Mouse (Mus musculus) MEL (cell line): ENCODE results near the gene Scn4b. TPM values are rescaled to one million over a fixed set of nuclear protein-coding genes. Genes with fewer than 3 reads are reported as not detected.

ENCODE experiments used
- DNase-seq: peaks from one replicate; pipeline ENCODE4 v3.0.0; 2011; ENCODE audit warnings: low read depth, low spot score
- H3K27ac ChIP-seq: 2 replicates; pipeline ENCODE4 v1.5.1; 2012; ENCODE audit warnings: low read depth, mild to moderate bottlenecking, control low read depth, low read length, moderate library complexity; ENCODE audit not compliant: control insufficient read depth
- H3K27me3 ChIP-seq, 2 experiments: fragments of 150-350 bp in 1 of 2; sonication (generic) in 1 of 2; 2 replicates each; pipeline ENCODE4 v1.6.1; 2012; ENCODE audit warnings: low read length in 2 of 2, mild to moderate bottlenecking in 2 of 2, improper control_type of control experiment in 1 of 2, moderate library complexity in 1 of 2; ENCODE audit not compliant: insufficient read depth in 2 of 2, control insufficient read depth in 1 of 2
- H3K36me3 ChIP-seq, 2 experiments: 2 replicates each; pipeline ENCODE4 v1.6.1; 2012 to 2014; ENCODE audit warnings: low read length in 2 of 2, improper control_type of control experiment in 1 of 2, inconsistent platforms in 1 of 2, mild to moderate bottlenecking in 1 of 2; ENCODE audit not compliant: insufficient read depth in 2 of 2, control insufficient read depth in 1 of 2
- H3K4me1 ChIP-seq, 2 experiments: fragments of 150-350 bp in 1 of 2; sonication (generic) in 1 of 2; 2 replicates each; pipeline ENCODE4 v1.6.1; 2012; ENCODE audit warnings: low read length in 2 of 2, improper control_type of control experiment in 1 of 2, mild to moderate bottlenecking in 1 of 2; ENCODE audit not compliant: insufficient read depth in 2 of 2, control insufficient read depth in 1 of 2
- H3K4me3 ChIP-seq, 2 experiments: fragments of 150-350 bp in 1 of 2; sonication (generic) in 1 of 2; 2 replicates each; pipeline ENCODE4 v1.5.1; 2012; ENCODE audit warnings: low read depth in 2 of 2, low read length in 2 of 2, mild to moderate bottlenecking in 2 of 2, moderate library complexity in 2 of 2, control low read depth in 1 of 2, improper control_type of control experiment in 1 of 2; ENCODE audit not compliant: control insufficient read depth in 1 of 2, insufficient read depth in 1 of 2
- H3K79me2 ChIP-seq: 2 replicates; pipeline ENCODE4 v1.6.1; 2012; ENCODE audit warnings: mild to moderate bottlenecking, low read length, moderate library complexity; ENCODE audit not compliant: control insufficient read depth, poor library complexity, insufficient read depth
- H3K9ac ChIP-seq: 2 replicates; pipeline ENCODE4 v1.6.1; 2012; ENCODE audit warnings: low read depth, mild to moderate bottlenecking, control low read depth, low read length, moderate library complexity; ENCODE audit not compliant: control insufficient read depth, poor library complexity, severe bottlenecking
- H3K9me3 ChIP-seq: fragments of 150-350 bp; sonication (generic); replicated peaks from 2 replicates; pipeline ENCODE4 v1.6.1; 2012; ENCODE audit warnings: mild to moderate bottlenecking, low read length, improper control_type of control experiment, moderate library complexity; ENCODE audit not compliant: insufficient read depth
- CHD1 ChIP-seq: IDR thresholded peaks from 2 replicates; pipeline ENCODE4 v1.6.1; 2012; ENCODE audit warnings: low read depth, mild to moderate bottlenecking, inconsistent platforms, low read length, improper control_type of control experiment
- CHD2 ChIP-seq: IDR thresholded peaks from 2 replicates; pipeline ENCODE4 v1.6.1; 2011; ENCODE audit warnings: low read length, improper control_type of control experiment
- CTCF ChIP-seq, 3 experiments: IDR thresholded peaks in 2 of 3; conservative IDR thresholded peaks in 1 of 3; 2 replicates each; pipeline ENCODE4 v1.5.1; 2011 to 2012; ENCODE audit warnings: low read length in 3 of 3, low read depth in 2 of 3, mild to moderate bottlenecking in 2 of 3, improper control_type of control experiment in 1 of 3, inconsistent platforms in 1 of 3, mixed read lengths in 1 of 3, moderate library complexity in 1 of 3; ENCODE audit not compliant: control insufficient read depth in 1 of 3, insufficient read depth in 1 of 3, poor library complexity in 1 of 3, severe bottlenecking in 1 of 3
- E2F4 ChIP-seq: IDR thresholded peaks from 2 replicates; pipeline ENCODE4 v1.6.1; 2011; ENCODE audit warnings: low read depth, low read length, improper control_type of control experiment, borderline replicate concordance
- ELF1 ChIP-seq: IDR thresholded peaks from 2 replicates; pipeline ENCODE4 v1.6.1; 2014; ENCODE audit warnings: low read depth, mild to moderate bottlenecking, inconsistent platforms, low read length, improper control_type of control experiment, moderate library complexity
- ETS1 ChIP-seq: IDR thresholded peaks from 2 replicates; pipeline ENCODE4 v1.6.1; 2012; ENCODE audit warnings: low read depth, mild to moderate bottlenecking, inconsistent platforms, low read length, improper control_type of control experiment, moderate library complexity
- GATA1 ChIP-seq: IDR thresholded peaks from 2 replicates; pipeline ENCODE4 v1.6.1; 2011; ENCODE audit warnings: low read depth, low read length, improper control_type of control experiment
- HCFC1 ChIP-seq: IDR thresholded peaks from 2 replicates; pipeline ENCODE4 v1.6.1; 2012; ENCODE audit warnings: low read depth, mild to moderate bottlenecking, inconsistent platforms, low read length, improper control_type of control experiment, moderate library complexity
- JUND ChIP-seq: IDR thresholded peaks from 2 replicates; pipeline ENCODE4 v1.6.1; 2011; ENCODE audit warnings: low read depth, mild to moderate bottlenecking, improper control_type of control experiment, low read length
- MAX ChIP-seq: IDR thresholded peaks from 2 replicates; pipeline ENCODE4 v1.6.1; 2011; ENCODE audit warnings: low read length, improper control_type of control experiment
- MEF2A ChIP-seq: IDR thresholded peaks from 2 replicates; pipeline ENCODE4 v1.6.1; 2014; ENCODE audit warnings: low read depth, mild to moderate bottlenecking, inconsistent platforms, low read length, improper control_type of control experiment; ENCODE audit not compliant: poor library complexity, insufficient replicate concordance, severe bottlenecking; ENCODE audit errors: extremely low read depth
- MXI1 ChIP-seq: IDR thresholded peaks from 2 replicates; pipeline ENCODE4 v1.6.1; 2011; ENCODE audit warnings: mild to moderate bottlenecking, low read depth, low read length, improper control_type of control experiment
- NELFE ChIP-seq: IDR thresholded peaks from 2 replicates; pipeline ENCODE4 v1.6.1; 2011; ENCODE audit warnings: low read depth, low read length, improper control_type of control experiment
- RAD21 ChIP-seq: IDR thresholded peaks from 2 replicates; pipeline ENCODE4 v1.6.1; 2011; ENCODE audit warnings: mild to moderate bottlenecking, low read depth, low read length, improper control_type of control experiment
- RCOR1 ChIP-seq: IDR thresholded peaks from 2 replicates; pipeline ENCODE4 v1.6.1; 2012; ENCODE audit warnings: low read depth, mild to moderate bottlenecking, inconsistent platforms, low read length, improper control_type of control experiment
- SIN3A ChIP-seq: IDR thresholded peaks from 2 replicates; pipeline ENCODE4 v1.6.1; 2012; ENCODE audit warnings: low read length, improper control_type of control experiment, inconsistent platforms
- SMC3 ChIP-seq: IDR thresholded peaks from 2 replicates; pipeline ENCODE4 v1.6.1; 2011; ENCODE audit warnings: low read depth, low read length, improper control_type of control experiment
- TBP ChIP-seq: IDR thresholded peaks from 2 replicates; pipeline ENCODE4 v1.8.0; 2011; ENCODE audit warnings: low read depth, low read length, improper control_type of control experiment
- UBTF ChIP-seq: IDR thresholded peaks from 2 replicates; pipeline ENCODE4 v1.6.1; 2012; ENCODE audit warnings: low read depth, mild to moderate bottlenecking, inconsistent platforms, low read length, improper control_type of control experiment, moderate library complexity, borderline replicate concordance; ENCODE audit not compliant: insufficient read depth
- USF1 ChIP-seq: IDR thresholded peaks from 2 replicates; pipeline ENCODE4 v1.6.1; 2014; ENCODE audit warnings: low read depth, mild to moderate bottlenecking, inconsistent platforms, low read length, improper control_type of control experiment, moderate library complexity
- ZC3H11A ChIP-seq: IDR thresholded peaks from 2 replicates; pipeline ENCODE4 v1.6.1; 2012; ENCODE audit warnings: low read depth, mild to moderate bottlenecking, inconsistent platforms, low read length, improper control_type of control experiment
- ZKSCAN1 ChIP-seq: IDR thresholded peaks from 2 replicates; pipeline ENCODE4 v1.6.1; 2012; ENCODE audit warnings: low read depth, mild to moderate bottlenecking, inconsistent platforms, low read length, improper control_type of control experiment, moderate library complexity
- ZMIZ1 ChIP-seq: IDR thresholded peaks from 2 replicates; pipeline ENCODE4 v1.6.1; 2012; ENCODE audit warnings: low read depth, mild to moderate bottlenecking, inconsistent platforms, low read length, improper control_type of control experiment, moderate library complexity
- ZNF384 ChIP-seq: IDR thresholded peaks from 2 replicates; pipeline ENCODE4 v1.6.1; 2012; ENCODE audit warnings: low read depth, mild to moderate bottlenecking, inconsistent platforms, low read length, improper control_type of control experiment
- polyA plus RNA-seq, 2 experiments: library from polyadenylated mRNA; stranded (reverse) in 1 of 2; unstranded in 1 of 2; fragments of >175 nt in 1 of 2; fragments of >200 nt in 1 of 2; gene quantifications; 2 replicates each; pipeline versions ENCODE4 v1.2.1 to v1.2.4; 2012; ENCODE audit warnings: low replicate concordance in 2 of 2, low read depth in 1 of 2; ENCODE audit not compliant: insufficient read length in 2 of 2, insufficient read depth in 1 of 2, missing spikeins in 1 of 2
- total RNA-seq: library from RNA; depleted of rRNA; stranded (reverse); fragments of 300-350 nt; gene quantifications from 2 replicates; pipeline ENCODE4 v1.2.3, GENCODE M21; 2012

Gene Scn4b
- total and polyA plus RNA-seq, 3 experiments, result not detected

GRCm38 (mm10) chr9:45118552-45118951 is 19.6 kb upstream of the Scn4b start:
- peaks cover 4 to 11% of the 10 kb centered on the region in 2 experiments for H3K27me3 ChIP-seq
- TF ChIP-seq ZKSCAN1, result no peak
- no peak for TF ChIP-seq JUND
- TF ChIP-seq NELFE, result no peak
- TF ChIP-seq CHD1, result no peak
- no peak for TF ChIP-seq ETS1
- TF ChIP-seq CHD2, result no peak
- H3K9ac ChIP-seq, result no peak overlapping the region
- no peak overlapping the region for H3K4me3 ChIP-seq
- no peaks in the 10 kb centered on the region for H3K9me3 ChIP-seq
- DNase-seq, result no peak
- H3K36me3 ChIP-seq, result peaks cover 0 to 2% of the 10 kb centered on the region in 2 experiments; a peak in 2 of 4 replicates
- no peak overlapping the region for H3K27ac ChIP-seq
- H3K4me1 ChIP-seq, result peaks cover 0 to 4% of the 10 kb centered on the region in 2 experiments; a peak in 2 of 4 replicates
- H3K79me2 ChIP-seq, result no peaks in the 10 kb centered on the region

GRCm38 (mm10) chr9:45119316-45119953 is 18.8 kb upstream of the Scn4b start:
- Histone ChIP-seq H3K36me3 (peaks cover 0 to 2% of the 10 kb centered on the region in 2 experiments; a peak in 2 of 4 replicates), H3K4me1 (peaks cover 0 to 4% of the 10 kb centered on the region in 2 experiments; a peak in 2 of 4 replicates), H3K27ac (no peak overlapping the region), H3K9me3 (no peaks in the 10 kb centered on the region), H3K27me3 (peaks cover 3 to 11% of the 10 kb centered on the region in 2 experiments), H3K9ac (no peak overlapping the region), H3K4me3 (no peak overlapping the region), H3K79me2 (no peaks in the 10 kb centered on the region)
- peak in 2 of 3 experiments; percentile 43 to 58; a peak in 4 of 6 replicates for TF ChIP-seq CTCF (IDR thresholded peaks at IDR 0.05 in 2 of 3, conservative IDR thresholded peaks at IDR 0.05 in 1 of 3; ENCODE audit: control insufficient read depth in 1 of 3, insufficient read depth in 1 of 3, low read depth in 2 of 3, low read length in 3 of 3, poor library complexity in 1 of 3, severe bottlenecking in 1 of 3)
- peak; percentile 42 for TF ChIP-seq SMC3
- no peak for TF ChIP-seq TBP
- TF ChIP-seq E2F4, result no peak
- TF ChIP-seq MEF2A, result no peak
- peak; percentile 57 for TF ChIP-seq RAD21
- TF ChIP-seq UBTF, result no peak
- peak; percentile 41; the same call in 1 of the 2 replicates for TF ChIP-seq ZC3H11A
- no peak for TF ChIP-seq ETS1
- TF ChIP-seq USF1, result peak; percentile 57
- TF ChIP-seq GATA1, result no peak
- TF ChIP-seq MAX, result no peak
- TF ChIP-seq MXI1, result 0 out of 2 replicates have a peak, but pooled peaks have one; percentile 35
- TF ChIP-seq SIN3A, result no peak
- TF ChIP-seq HCFC1, result no peak
- TF ChIP-seq ZNF384, result no peak
- TF ChIP-seq ZKSCAN1, result no peak
- TF ChIP-seq ZMIZ1, result no peak
- peak; percentile 96 for TF ChIP-seq RCOR1
- no peak for TF ChIP-seq ELF1
- DNase-seq, result peak; percentile 20
